Mouse (Mus musculus) neural tube, embryonic 10.5 days (tissue): Measurements from ENCODE around the gene Gm12117.

Experiments
- DNase-seq: peaks from one replicate; pipeline ENCODE4 v3.0.0-alpha.2; 2017; ENCODE audit warnings: low spot score; ENCODE audit errors: extremely low spot score

Gene Gm12117

GRCm38 (mm10) chr11:33276637-33277036, at the start of gene Gm12117:
TSS of gene Gm12117 (minus strand) at chr11:33276737.
- DNase-seq, result no peak

- no peak for DNase-seq
These were observed 42.6 kb upstream of the Gm12117 start for GRCm38 (mm10) chr11:33319006-33319611.

- DNase-seq, result no peak
These were observed 33.0 kb upstream of the Gm12117 start for GRCm38 (mm10) chr11:33309566-33309965.

- no peak for DNase-seq
These were observed 24.3 kb upstream of the Gm12117 start for GRCm38 (mm10) chr11:33300859-33301258.

- no peak for DNase-seq
These were observed 22.8 kb upstream of the Gm12117 start for GRCm38 (mm10) chr11:33299371-33299770.

- no peak for DNase-seq
These were observed 20.6 kb upstream of the Gm12117 start for GRCm38 (mm10) chr11:33297121-33297520.

GRCm38 (mm10) chr11:33295422-33295821, 18.9 kb upstream of the Gm12117 start:
- DNase-seq, result no peak

- DNase-seq, result no peak
These were observed 17.5 kb upstream of the Gm12117 start for GRCm38 (mm10) chr11:33294063-33294462.

- no peak for DNase-seq
These were observed 2.0 kb upstream of the Gm12117 start for GRCm38 (mm10) chr11:33278571-33278970.

GRCm38 (mm10) chr11:33274816-33275215, 1.7 kb downstream of the Gm12117 start:
- no peak for DNase-seq

- no peak for DNase-seq
These were observed 2.2 kb downstream of the Gm12117 start for GRCm38 (mm10) chr11:33274294-33274693.

- no peak for DNase-seq
These were observed 36.2 kb downstream of the Gm12117 start for GRCm38 (mm10) chr11:33240295-33240694.

GRCm38 (mm10) chr11:33234134-33234533, 42.4 kb downstream of the Gm12117 start:
- peak; percentile 27 for DNase-seq

- DNase-seq, result no peak
These were observed 44.5 kb downstream of the Gm12117 start for GRCm38 (mm10) chr11:33232056-33232455.

GRCm38 (mm10) chr11:33228186-33228585, 48.4 kb downstream of the Gm12117 start:
- DNase-seq, result no peak

- no peak for DNase-seq
These were observed 50.0 kb downstream of the Gm12117 start for GRCm38 (mm10) chr11:33226516-33226915.
